Mouse (Mus musculus) myocyte (in vitro differentiated cells): ENCODE results near the gene Lmcd1. TPM values are rescaled to one million over a fixed set of nuclear protein-coding genes. Genes with fewer than 3 reads are reported as not detected.
"Not testable (repeated sequence)": the region's sequence is repeated elsewhere in the genome, so short reads cannot be mapped to it uniquely, and the experiment has no call there.

Source experiments
- H3K27me3 ChIP-seq: one replicate; pipeline ENCODE4 v1.6.1; 2011; ENCODE audit not compliant: control insufficient read depth, insufficient read depth, insufficient read length
- H3K36me3 ChIP-seq: one replicate; pipeline ENCODE4 v1.6.1; 2011; ENCODE audit not compliant: control insufficient read depth, insufficient read depth
- H3K4me2 ChIP-seq: one replicate; pipeline ENCODE4 v1.6.1; 2011; ENCODE audit warnings: low read depth, control low read depth
- H3K4me3 ChIP-seq: one replicate; pipeline ENCODE4 v1.5.1; 2011; ENCODE audit warnings: mild to moderate bottlenecking, control low read depth, moderate library complexity
- H3K79me2 ChIP-seq: one replicate; pipeline ENCODE4 v1.6.1; 2011; ENCODE audit not compliant: control insufficient read depth, insufficient read depth
- H3ac ChIP-seq: one replicate; pipeline ENCODE4 v1.6.1; 2011; ENCODE audit not compliant: control insufficient read depth, insufficient read length
- CEBPB ChIP-seq: IDR thresholded peaks from 2 replicates; pipeline ENCODE4 v1.6.1; 2011; ENCODE audit warnings: mild to moderate bottlenecking, moderate library complexity; ENCODE audit not compliant: poor library complexity, insufficient read depth, severe bottlenecking
- E2F4 ChIP-seq: IDR thresholded peaks from one replicate; pipeline ENCODE4 v1.6.1; 2011; ENCODE audit warnings: mild to moderate bottlenecking, control low read depth, moderate library complexity; ENCODE audit not compliant: insufficient read depth
- MAX ChIP-seq: IDR thresholded peaks from one replicate; pipeline ENCODE4 v1.6.1; 2011; ENCODE audit warnings: low read depth, mild to moderate bottlenecking, control low read depth
- MYOD1 ChIP-seq, 3 experiments: IDR thresholded peaks; one replicate each; pipeline ENCODE4 v1.6.1; 2011; ENCODE audit warnings: control low read depth in 2 of 3, low read depth in 2 of 3, mild to moderate bottlenecking in 2 of 3, moderate library complexity in 1 of 3; ENCODE audit not compliant: insufficient read length in 2 of 3, control insufficient read depth in 1 of 3
- MYOG ChIP-seq, 3 experiments: IDR thresholded peaks; one replicate each; pipeline ENCODE4 v1.6.1; 2011; ENCODE audit warnings: control low read depth in 2 of 3, low read depth in 2 of 3, mild to moderate bottlenecking in 2 of 3; ENCODE audit not compliant: insufficient read length in 2 of 3, control insufficient read depth in 1 of 3, insufficient read depth in 1 of 3
- POLR2A ChIP-seq: IDR thresholded peaks from one replicate; pipeline ENCODE4 v1.6.1; 2011; ENCODE audit warnings: low read depth, mild to moderate bottlenecking, control low read depth, moderate library complexity; ENCODE audit not compliant: insufficient read length
- POLR2AphosphoS2 ChIP-seq: IDR thresholded peaks from one replicate; pipeline ENCODE4 v1.6.1; 2011; ENCODE audit warnings: low read depth, control low read depth; ENCODE audit not compliant: insufficient read length
- REST ChIP-seq: IDR thresholded peaks from one replicate; pipeline ENCODE4 v1.6.1; 2011; ENCODE audit warnings: mild to moderate bottlenecking, control low read depth, moderate library complexity; ENCODE audit not compliant: insufficient read depth, insufficient read length
- SRF ChIP-seq: IDR thresholded peaks from one replicate; pipeline ENCODE4 v1.6.1; 2011; ENCODE audit warnings: low read depth; ENCODE audit not compliant: control insufficient read depth, insufficient read length
- TCF12 ChIP-seq: IDR thresholded peaks from one replicate; pipeline ENCODE4 v1.6.1; 2011; ENCODE audit warnings: mild to moderate bottlenecking, control low read depth; ENCODE audit not compliant: poor library complexity, insufficient read depth, severe bottlenecking
- TCF3 ChIP-seq: IDR thresholded peaks from one replicate; pipeline ENCODE4 v1.6.1; 2011; ENCODE audit warnings: low read depth, control low read depth; ENCODE audit not compliant: insufficient read length
- USF1 ChIP-seq: IDR thresholded peaks from one replicate; pipeline ENCODE4 v1.6.1; 2011; ENCODE audit warnings: low read depth, mild to moderate bottlenecking, control low read depth, moderate library complexity
- polyA plus RNA-seq: library from polyadenylated mRNA; unstranded; fragments of >200 nt; fragmentation: generic; extraction: Trizol; gene quantifications from one replicate; pipeline ENCODE4 v1.2.1, GENCODE M21; 2012; ENCODE audit warnings: missing spikeins

Lmcd1 gene
- polyA plus RNA-seq, 1 experiment = 4.9 TPM

DNA sequence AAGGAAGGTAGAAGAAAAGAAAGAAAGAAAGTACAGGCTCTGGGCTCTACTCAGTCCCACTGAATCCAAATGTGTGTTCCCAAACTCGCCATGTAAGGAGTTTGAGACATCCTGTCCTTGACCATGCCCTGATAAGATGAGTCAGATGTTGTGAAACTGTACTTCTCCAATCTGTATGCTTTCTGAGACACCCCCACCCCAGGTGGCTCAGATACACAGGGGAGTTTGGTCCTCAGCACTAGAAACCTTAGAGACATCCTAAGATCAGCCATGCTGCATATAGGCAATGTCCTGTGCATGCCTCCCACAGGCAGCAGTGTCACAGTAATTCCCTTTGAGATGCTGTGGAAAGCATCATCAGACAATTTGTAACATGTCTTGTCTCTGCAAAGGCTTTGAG is 26.9 kb upstream of the Lmcd1 start:
- Histone ChIP-seq H3K4me3 (no peak overlapping the region), H3ac (no peak overlapping the region), H3K4me2 (no peak overlapping the region), H3K79me2 (no peaks in the 10 kb centered on the region), H3K36me3 (no peaks in the 10 kb centered on the region), H3K27me3 (no peaks in the 10 kb centered on the region)
- no peak for TF ChIP-seq TCF3
- no peak for TF ChIP-seq MAX
- TF ChIP-seq MYOG (IDR thresholded peaks at IDR 0.05; ENCODE audit: control insufficient read depth in 1 of 3, insufficient read depth in 1 of 3, insufficient read length in 2 of 3, low read depth in 2 of 3) = no peak
- no peak for TF ChIP-seq USF1
- TF ChIP-seq CEBPB = no peak
- no peak for TF ChIP-seq REST
- TF ChIP-seq POLR2A = no peak
- TF ChIP-seq POLR2AphosphoS2 = no peak
- TF ChIP-seq TCF12 = no peak
- TF ChIP-seq E2F4 = no peak

DNA sequence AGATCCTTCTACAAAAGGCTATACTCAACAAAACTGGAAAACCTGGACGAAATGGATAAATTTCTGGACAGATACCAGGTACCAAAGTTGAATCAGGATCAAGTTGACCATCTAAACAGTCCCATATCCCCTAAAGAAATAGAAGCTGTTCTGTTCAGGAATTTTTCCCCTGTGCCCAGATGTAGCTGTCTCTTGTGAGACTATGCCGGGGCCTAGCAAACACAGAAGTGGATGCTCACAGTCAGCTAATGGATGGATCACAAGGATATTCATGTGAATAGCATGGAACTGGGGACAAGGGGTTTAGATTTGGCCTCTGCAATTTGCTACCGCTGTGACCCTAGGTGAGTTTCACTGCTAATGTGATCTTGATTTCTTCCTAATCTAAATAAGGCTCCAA is 19.6 kb upstream of the Lmcd1 start:
- H3K36me3 ChIP-seq, H3K4me3 ChIP-seq: not testable (repeated sequence)

DNA sequence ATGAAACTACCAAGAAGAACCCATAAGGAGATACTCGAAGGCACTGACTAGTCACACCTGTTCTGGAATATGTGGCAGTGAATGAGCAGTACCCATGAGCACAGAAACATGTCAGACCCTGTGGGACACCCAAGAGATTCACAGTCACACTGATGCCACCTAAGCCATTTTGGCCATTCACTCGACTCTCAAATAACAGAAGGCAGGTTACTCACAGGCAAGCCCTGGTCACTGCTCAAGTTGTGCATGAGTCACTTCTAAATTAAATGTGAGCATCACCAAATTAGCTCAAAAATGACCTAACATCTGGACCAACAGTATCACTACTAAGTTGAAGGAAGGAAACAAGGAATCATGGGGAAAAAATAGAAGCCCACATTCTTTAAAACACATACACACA is 18.6 kb upstream of the Lmcd1 start:
- TF ChIP-seq POLR2A = no peak
- no peak for TF ChIP-seq MYOD1 (IDR thresholded peaks at IDR 0.05; ENCODE audit: control insufficient read depth in 1 of 3, insufficient read length in 2 of 3, low read depth in 2 of 3)
- no peak for TF ChIP-seq USF1
- no peak for TF ChIP-seq MAX
- no peak for TF ChIP-seq TCF3
- TF ChIP-seq MYOG (IDR thresholded peaks at IDR 0.05; ENCODE audit: control insufficient read depth in 1 of 3, insufficient read depth in 1 of 3, insufficient read length in 2 of 3, low read depth in 2 of 3) = no peak
- TF ChIP-seq REST = no peak
- TF ChIP-seq SRF = no peak
- no peak for TF ChIP-seq POLR2AphosphoS2
- TF ChIP-seq E2F4 = no peak
- no peak for TF ChIP-seq CEBPB
- no peak for TF ChIP-seq TCF12
- no peaks in the 10 kb centered on the region for H3K27me3 ChIP-seq
- H3K79me2 ChIP-seq = no peaks in the 10 kb centered on the region

More for the DNA sequence above, 19.6 kb upstream of the Lmcd1 start:
- H3ac ChIP-seq, H3K27me3 ChIP-seq, H3K79me2 ChIP-seq, H3K4me2 ChIP-seq: not testable (repeated sequence)

DNA sequence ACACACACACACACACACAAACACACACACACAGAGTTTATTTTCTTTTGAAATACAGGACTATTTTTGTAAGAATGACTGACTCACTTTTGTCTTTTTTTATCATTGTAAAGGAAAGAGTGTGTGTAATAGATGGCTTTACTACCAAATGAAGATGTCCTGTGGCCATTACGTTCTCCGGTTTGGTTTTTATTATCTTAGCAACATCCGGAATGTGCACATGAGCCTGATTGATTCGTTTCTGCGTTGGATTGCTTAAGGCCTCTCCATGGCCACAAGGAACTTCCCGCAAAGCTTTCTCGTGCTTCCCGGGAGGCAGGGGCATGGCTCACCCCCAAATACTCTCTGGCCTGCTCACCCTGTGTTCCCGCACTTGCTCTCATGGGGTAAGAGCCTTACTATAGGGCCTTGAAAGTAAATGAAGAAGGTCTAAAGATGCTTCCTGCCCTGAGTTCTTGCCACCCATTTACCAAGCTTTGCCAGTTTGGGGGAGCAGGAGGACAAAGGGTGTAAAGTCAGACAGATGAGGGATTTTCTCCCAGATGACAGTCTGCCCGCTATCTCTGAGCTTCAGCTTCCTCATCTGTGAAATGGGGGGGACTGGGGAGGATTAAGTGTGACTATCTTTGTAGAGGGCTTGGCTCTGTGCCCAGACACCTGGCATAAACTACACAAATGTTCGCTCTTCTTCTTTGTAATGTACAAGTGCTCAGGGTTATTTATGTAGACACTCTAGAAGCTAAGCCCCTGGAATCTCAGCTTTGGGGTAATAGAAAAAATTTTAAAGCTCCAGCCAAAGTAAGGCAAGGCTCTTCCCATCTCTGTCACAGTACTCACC is 18.0 kb upstream of the Lmcd1 start:
- Histone ChIP-seq H3K4me3 (no peak overlapping the region), H3K36me3 (no peaks in the 10 kb centered on the region), H3K27me3 (no peaks in the 10 kb centered on the region), H3K79me2 (no peaks in the 10 kb centered on the region), H3ac (no peak overlapping the region), H3K4me2 (peak overlapping the region; percentile 2)
- TF ChIP-seq MAX (no peak), REST (no peak), MYOD1 (IDR thresholded peaks at IDR 0.05; ENCODE audit: control insufficient read depth in 1 of 3, insufficient read length in 2 of 3, low read depth in 2 of 3) (no peak), CEBPB (no peak), TCF3 (no peak), POLR2AphosphoS2 (no peak), SRF (no peak), USF1 (no peak), MYOG (IDR thresholded peaks at IDR 0.05; ENCODE audit: control insufficient read depth in 1 of 3, insufficient read depth in 1 of 3, insufficient read length in 2 of 3, low read depth in 2 of 3) (no peak), E2F4 (no peak), POLR2A (no peak), TCF12 (no peak)

More for the DNA sequence above, 18.6 kb upstream of the Lmcd1 start:
- Histone ChIP-seq H3K4me2 (no peak overlapping the region), H3K4me3 (no peak overlapping the region), H3ac (no peak overlapping the region), H3K36me3 (no peaks in the 10 kb centered on the region)

DNA sequence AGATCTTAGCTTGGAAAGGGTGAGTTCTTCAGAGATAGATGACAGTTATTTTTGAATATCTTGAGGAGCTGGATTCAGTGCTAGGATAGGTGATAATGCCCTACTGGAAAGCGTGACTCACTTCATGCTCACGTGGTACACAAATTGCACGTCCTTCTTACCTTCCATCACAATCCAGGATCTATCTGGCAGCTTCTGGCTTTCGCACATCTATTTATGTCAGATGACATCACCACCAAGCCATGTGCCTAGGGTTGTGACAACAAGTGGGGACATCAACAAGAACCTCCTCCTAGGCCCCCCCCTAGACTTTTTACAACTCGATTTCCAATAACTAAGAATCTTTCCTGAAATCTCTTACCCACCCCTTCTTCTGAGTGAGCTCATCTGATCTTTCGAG is 17.0 kb upstream of the Lmcd1 start:
- Histone ChIP-seq H3K27me3 (no peaks in the 10 kb centered on the region), H3K4me3 (no peak overlapping the region), H3K36me3 (no peaks in the 10 kb centered on the region), H3K4me2 (no peak overlapping the region), H3K79me2 (no peaks in the 10 kb centered on the region), H3ac (no peak overlapping the region)
- TF ChIP-seq SRF (no peak), POLR2AphosphoS2 (no peak), REST (no peak), TCF3 (no peak), MYOD1 (IDR thresholded peaks at IDR 0.05; ENCODE audit: control insufficient read depth in 1 of 3, insufficient read length in 2 of 3, low read depth in 2 of 3) (no peak), CEBPB (no peak), POLR2A (no peak), USF1 (no peak), E2F4 (no peak), MAX (no peak), TCF12 (no peak), MYOG (IDR thresholded peaks at IDR 0.05; ENCODE audit: control insufficient read depth in 1 of 3, insufficient read depth in 1 of 3, insufficient read length in 2 of 3, low read depth in 2 of 3) (no peak)
